Mouse (Mus musculus) lung, postnatal 10 days (tissue): ENCODE data around the gene H2afz.
A peak's percentile ranks its signal among the peaks of the same experiment; 100 is the strongest.
"Not testable (repeated sequence)": the region's sequence is repeated elsewhere in the genome, so short reads cannot be mapped to it uniquely, and the experiment has no call there.

ENCODE experiments used
- DNase-seq: peaks from one replicate; pipeline ENCODE4 v3.0.0; 2021

H2afz gene

GRCm38 (mm10) chr3:137864124-137864987 is at the start of gene H2afz:
Gene H2afz (plus strand): TSS chr3:137864487.
- peak; percentile 99 for DNase-seq

- DNase-seq, result no peak
Measured at GRCm38 (mm10) chr3:137818713-137819112, 45.6 kb upstream of the H2afz start.

GRCm38 (mm10) chr3:137820688-137821467 is 43.4 kb upstream of the H2afz start:
- DNase-seq, result no peak

GRCm38 (mm10) chr3:137823317-137823716 is 41.0 kb upstream of the H2afz start:
- no peak for DNase-seq

GRCm38 (mm10) chr3:137827678-137828077 is 36.6 kb upstream of the H2afz start:
- peak; percentile 18 for DNase-seq

GRCm38 (mm10) chr3:137831156-137831555 is 33.1 kb upstream of the H2afz start:
- DNase-seq, result no peak

GRCm38 (mm10) chr3:137833128-137833527 is 31.2 kb upstream of the H2afz start:
- no peak for DNase-seq

GRCm38 (mm10) chr3:137833698-137834097 is 30.6 kb upstream of the H2afz start:
- no peak for DNase-seq

GRCm38 (mm10) chr3:137836543-137836942 is 27.7 kb upstream of the H2afz start:
- DNase-seq, result no peak

- no peak for DNase-seq
Measured at GRCm38 (mm10) chr3:137838160-137838559, 26.1 kb upstream of the H2afz start.

GRCm38 (mm10) chr3:137842944-137843343 is 21.3 kb upstream of the H2afz start:
- DNase-seq, result no peak

- DNase-seq, result no peak
Measured at GRCm38 (mm10) chr3:137844263-137844662, 20.0 kb upstream of the H2afz start.

- DNase-seq, result no peak
Measured at GRCm38 (mm10) chr3:137846552-137846951, 17.7 kb upstream of the H2afz start.

- no peak for DNase-seq
Measured at GRCm38 (mm10) chr3:137848354-137848753, 15.9 kb upstream of the H2afz start.

- no peak for DNase-seq
Measured at GRCm38 (mm10) chr3:137849697-137850096, 14.6 kb upstream of the H2afz start.

GRCm38 (mm10) chr3:137851196-137851595 is 13.1 kb upstream of the H2afz start:
- no peak for DNase-seq

GRCm38 (mm10) chr3:137853011-137853410 is 11.3 kb upstream of the H2afz start:
- not testable (repeated sequence) for DNase-seq

GRCm38 (mm10) chr3:137855328-137855727 is 9.0 kb upstream of the H2afz start:
- DNase-seq, result no peak

- peak; percentile 37 for DNase-seq
Measured at GRCm38 (mm10) chr3:137856061-137856460, 8.2 kb upstream of the H2afz start.

- peak; percentile 66 for DNase-seq
Measured at GRCm38 (mm10) chr3:137860394-137861170, 3.7 kb upstream of the H2afz start.

- DNase-seq, result no peak
Measured at GRCm38 (mm10) chr3:137861436-137861835, 2.9 kb upstream of the H2afz start.

GRCm38 (mm10) chr3:137862600-137862999 is 1.7 kb upstream of the H2afz start:
- no peak for DNase-seq
